Mouse (Mus musculus) liver, embryonic 15.5 days (tissue): ENCODE results near the gene Necap1. TPM values are rescaled to one million over a fixed set of nuclear protein-coding genes. Genes with fewer than 3 reads are reported as not detected.

ENCODE experiments used
- ATAC-seq: fragments of 200-750 bp; cut with Nextera tagmentation; 2 replicates; pipeline ENCODE4 v1.8.0; 2017; ENCODE audit warnings: moderate number of reproducible peaks, mild to moderate bottlenecking, moderate library complexity; ENCODE audit not compliant: insufficient read depth
- H3K27ac ChIP-seq: fragments of 300-500 bp; sonication (generic); replicated peaks from 2 replicates; pipeline ENCODE4 v1.5.1; 2015; ENCODE audit warnings: mild to moderate bottlenecking, inconsistent platforms
- H3K27me3 ChIP-seq: fragments of 300-500 bp; sonication (generic); 2 replicates; pipeline ENCODE4 v1.6.1; 2015; ENCODE audit warnings: mild to moderate bottlenecking, inconsistent platforms
- H3K36me3 ChIP-seq: fragments of 300-500 bp; sonication (generic); replicated peaks from 2 replicates; pipeline ENCODE4 v1.6.1; 2015; ENCODE audit warnings: moderate library complexity, mild to moderate bottlenecking, inconsistent platforms
- H3K4me1 ChIP-seq: fragments of 300-500 bp; sonication (generic); replicated peaks from 2 replicates; pipeline ENCODE4 v1.6.1; 2015; ENCODE audit warnings: inconsistent platforms
- H3K4me2 ChIP-seq: fragments of 300-500 bp; sonication (generic); 2 replicates; pipeline ENCODE4 v1.6.1; 2015; ENCODE audit warnings: moderate library complexity, mild to moderate bottlenecking, inconsistent platforms
- H3K4me3 ChIP-seq: fragments of 300-500 bp; sonication (generic); replicated peaks from 2 replicates; pipeline ENCODE4 v1.5.1; 2015; ENCODE audit warnings: mild to moderate bottlenecking, inconsistent platforms
- H3K9ac ChIP-seq: fragments of 300-500 bp; sonication (generic); 2 replicates; pipeline ENCODE4 v1.6.1; 2015; ENCODE audit warnings: moderate library complexity, mild to moderate bottlenecking, inconsistent platforms
- H3K9me3 ChIP-seq: fragments of 300-500 bp; sonication (generic); replicated peaks from 2 replicates; pipeline ENCODE4 v1.6.1; 2016; ENCODE audit warnings: inconsistent platforms
- WGBS: fragments of 180-500 bp; shearing (Covaris S2); methylation state at CpG from one replicate; pipeline ENCODE4 v1.1.7; 2015; ENCODE audit warnings: mixed read lengths; ENCODE audit not compliant: insufficient replicate concordance; 5-methylcytosine and 5-hydroxymethylcytosine counted together
- polyA plus RNA-seq: library from polyadenylated mRNA; unstranded; fragments of >200 nt; fragmentation: Nextera tagmentation; extraction: Ambion mirVana; gene quantifications from 2 replicates; pipeline ENCODE4 v1.2.1, GENCODE M21; 2015

The Necap1 gene
- 24.2 and 25.8 TPM in 2 replicates for polyA plus RNA-seq

DNA sequence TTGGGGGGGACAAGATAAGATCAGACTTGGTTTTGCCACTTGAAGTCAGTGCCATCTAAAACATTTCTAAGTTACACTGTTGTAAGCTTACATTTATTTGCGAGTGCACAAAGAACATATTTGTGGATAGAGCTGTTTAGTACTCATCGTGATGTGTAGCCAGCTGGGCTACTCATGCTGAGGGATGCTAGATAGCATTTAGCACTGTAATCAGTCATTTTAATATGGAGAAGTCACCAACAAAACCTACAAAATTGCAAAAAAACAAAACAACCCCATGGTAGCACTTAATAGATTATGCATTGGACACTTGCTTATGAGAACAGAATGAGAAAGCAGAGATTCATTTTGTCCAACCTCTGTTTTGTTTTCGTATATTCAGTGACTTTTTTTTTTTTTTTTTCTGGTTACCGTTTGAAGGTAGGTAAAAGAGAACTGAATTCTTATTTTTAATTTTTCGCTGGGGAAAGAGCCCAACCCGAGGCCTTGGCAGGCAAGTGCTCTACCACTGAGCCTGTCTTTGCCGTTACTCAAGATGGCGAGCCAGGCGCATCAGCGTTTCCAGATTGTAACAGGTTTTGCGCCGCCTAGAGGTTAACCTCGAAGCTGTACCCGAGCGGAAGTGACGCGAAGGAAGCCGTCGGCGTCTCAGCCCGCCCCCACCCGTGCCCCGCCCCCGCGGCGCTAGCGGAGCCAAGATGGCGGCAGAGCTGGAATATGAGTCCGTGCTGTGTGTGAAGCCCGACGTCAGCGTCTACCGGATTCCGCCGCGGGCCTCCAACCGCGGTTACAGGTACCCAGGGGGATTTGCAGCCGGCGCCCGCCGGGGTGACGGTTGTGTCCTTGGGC is at the start of gene Necap1:
Gene Necap1 (plus strand): TSS at position 604 of the 849 bp plus-strand sequence.
- H3K4me2 ChIP-seq: peak within 1 kb of the TSS; percentile 73
- WGBS: 7% methylated on average over 43 of the region's 43 CpGs
- no peaks in the 10 kb centered on the region for H3K9me3 ChIP-seq
- H3K4me3 ChIP-seq: peak within 1 kb of the TSS; percentile 97
- H3K4me1 ChIP-seq: peaks cover 42% of the 10 kb centered on the region
- peak; percentile 94 for ATAC-seq
- peak within 1 kb of the TSS; percentile 84 for H3K27ac ChIP-seq
- peak within 1 kb of the TSS; percentile 84 for H3K9ac ChIP-seq
- H3K36me3 ChIP-seq: peaks cover 26% of the 10 kb centered on the region
- no peaks in the 10 kb centered on the region for H3K27me3 ChIP-seq

DNA sequence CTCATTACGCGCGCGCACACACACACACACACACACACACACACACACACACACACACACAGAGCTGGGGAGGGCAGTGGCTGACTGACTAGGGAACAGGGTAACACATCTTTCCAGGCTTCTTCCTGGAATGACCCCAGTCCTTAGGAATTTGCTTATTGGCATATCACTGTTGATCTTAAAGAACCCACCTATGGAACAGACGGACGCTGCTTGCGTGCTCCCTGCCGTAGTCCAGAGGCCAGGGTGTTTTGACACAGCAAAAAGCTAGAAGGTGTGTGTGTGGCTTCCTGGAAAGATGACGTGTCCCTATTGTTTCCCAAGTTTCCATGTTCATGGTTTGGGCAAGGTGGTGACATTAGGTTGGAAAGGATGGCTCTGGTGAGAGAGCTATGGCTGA is 49.1 kb upstream of the Necap1 start:
- ATAC-seq: no peak
- Histone ChIP-seq H3K27ac (no peak overlapping the region), H3K4me3 (no peak overlapping the region), H3K9ac (no peak overlapping the region), H3K4me2 (no peak overlapping the region), H3K4me1 (peaks cover 69% of the 10 kb centered on the region), H3K36me3 (peaks cover 12% of the 10 kb centered on the region), H3K9me3 (no peaks in the 10 kb centered on the region), H3K27me3 (peaks cover 14% of the 10 kb centered on the region)
- 89% methylated on average over 9 of the region's 9 CpGs for WGBS

DNA sequence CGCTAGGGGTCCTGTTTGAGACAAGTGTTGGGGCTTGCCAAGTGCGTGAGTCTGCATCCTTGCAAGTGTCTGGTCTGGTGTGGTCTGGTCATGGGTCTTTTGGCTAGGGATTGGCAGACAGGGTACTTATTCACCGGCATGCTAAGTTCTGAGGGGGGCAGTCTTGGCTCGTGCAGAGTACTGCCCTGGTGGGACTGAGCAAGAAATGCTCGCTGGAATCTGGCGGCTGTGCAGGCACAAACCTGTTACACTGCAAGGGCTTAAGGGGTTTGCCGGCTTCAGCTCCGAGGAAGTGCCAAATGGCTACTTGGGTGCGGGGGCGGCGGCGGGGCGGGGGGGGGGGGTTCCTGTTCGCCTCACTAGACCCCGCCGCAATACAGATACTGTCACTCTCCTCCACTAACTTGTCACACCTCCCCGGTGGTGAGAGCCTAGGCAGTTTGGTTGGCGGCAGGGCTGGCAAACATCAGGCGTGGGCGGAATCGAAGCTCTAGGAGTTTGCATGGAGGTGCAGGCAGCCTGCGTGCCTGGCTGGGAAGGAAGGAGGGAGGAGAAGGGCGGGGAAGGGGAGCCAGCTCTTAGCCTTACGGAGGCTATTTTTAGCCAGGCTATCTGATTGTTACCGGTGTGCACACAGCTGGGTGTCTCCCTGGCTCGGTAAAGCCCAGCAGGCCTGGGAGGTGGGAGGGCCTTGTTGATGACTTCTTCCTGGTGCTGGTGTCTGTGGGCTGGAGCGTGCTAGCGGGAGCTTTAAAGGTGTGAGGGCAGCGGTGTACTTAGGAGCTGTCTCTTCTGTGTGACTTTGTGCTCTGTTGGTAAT is 48.1 kb upstream of the Necap1 start:
- peak; percentile 97 for ATAC-seq
- Histone ChIP-seq H3K4me1 (peaks cover 60% of the 10 kb centered on the region), H3K4me2 (peak overlapping the region; percentile 89), H3K4me3 (peak overlapping the region; percentile 54), H3K9ac (peak overlapping the region; percentile 50), H3K9me3 (no peaks in the 10 kb centered on the region), H3K27me3 (peaks cover 4% of the 10 kb centered on the region), H3K36me3 (peaks cover 18% of the 10 kb centered on the region), H3K27ac (peak overlapping the region; percentile 80)
- 7% methylated on average over 29 of the region's 29 CpGs for WGBS

DNA sequence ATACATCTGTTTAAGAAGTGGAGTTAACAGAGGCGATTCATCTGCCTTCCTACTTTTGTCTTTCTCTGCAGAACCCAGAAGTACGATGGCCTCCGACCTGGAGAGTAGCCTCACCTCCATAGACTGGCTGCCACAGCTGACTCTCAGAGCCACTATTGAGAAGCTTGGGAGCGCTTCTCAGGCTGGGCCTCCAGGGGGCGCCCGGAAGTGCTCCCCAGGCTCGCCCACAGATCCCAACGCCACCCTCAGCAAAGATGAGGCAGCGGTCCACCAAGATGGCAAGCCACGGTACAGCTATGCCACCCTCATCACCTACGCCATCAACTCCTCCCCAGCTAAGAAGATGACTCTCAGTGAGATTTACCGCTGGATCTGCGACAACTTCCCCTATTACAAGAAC is 46.2 kb upstream of the Necap1 start:
- no peak overlapping the region for H3K27ac ChIP-seq
- H3K9me3 ChIP-seq: no peaks in the 10 kb centered on the region
- no peak overlapping the region for H3K4me2 ChIP-seq
- H3K27me3 ChIP-seq: no peaks in the 10 kb centered on the region
- peaks cover 45% of the 10 kb centered on the region for H3K4me1 ChIP-seq
- no peak overlapping the region for H3K9ac ChIP-seq
- peaks cover 27% of the 10 kb centered on the region for H3K36me3 ChIP-seq
- H3K4me3 ChIP-seq: no peak overlapping the region
- WGBS: 41% methylated on average over 13 of the region's 13 CpGs
- no peak for ATAC-seq

DNA sequence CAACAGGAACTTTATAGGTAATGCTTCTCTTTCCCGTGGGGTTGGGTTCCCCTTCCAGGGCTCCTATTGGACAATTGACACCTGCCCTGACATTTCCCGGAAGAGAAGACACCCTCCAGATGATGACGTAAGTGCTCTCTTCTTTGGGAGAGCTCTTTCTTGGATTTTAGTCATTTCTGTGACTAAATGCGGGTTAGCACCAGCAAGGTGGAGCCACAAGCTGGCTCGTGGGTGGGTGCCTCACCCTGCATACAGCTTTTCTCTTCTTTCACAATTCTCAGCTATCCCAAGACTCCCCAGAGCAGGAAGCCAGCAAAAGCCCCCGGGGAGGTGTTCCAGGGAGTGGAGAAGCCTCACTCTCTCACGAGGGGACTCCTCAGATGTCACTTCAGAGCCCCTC is 41.4 kb upstream of the Necap1 start:
- WGBS: 69% methylated on average over 7 of the region's 7 CpGs
- H3K4me3 ChIP-seq: no peak overlapping the region
- H3K9ac ChIP-seq: no peak overlapping the region
- H3K27me3 ChIP-seq: no peaks in the 10 kb centered on the region
- H3K9me3 ChIP-seq: no peaks in the 10 kb centered on the region
- no peak overlapping the region for H3K27ac ChIP-seq
- no peak overlapping the region for H3K4me2 ChIP-seq
- H3K36me3 ChIP-seq: peaks cover 67% of the 10 kb centered on the region
- no peak for ATAC-seq
- peaks cover 5% of the 10 kb centered on the region for H3K4me1 ChIP-seq

DNA sequence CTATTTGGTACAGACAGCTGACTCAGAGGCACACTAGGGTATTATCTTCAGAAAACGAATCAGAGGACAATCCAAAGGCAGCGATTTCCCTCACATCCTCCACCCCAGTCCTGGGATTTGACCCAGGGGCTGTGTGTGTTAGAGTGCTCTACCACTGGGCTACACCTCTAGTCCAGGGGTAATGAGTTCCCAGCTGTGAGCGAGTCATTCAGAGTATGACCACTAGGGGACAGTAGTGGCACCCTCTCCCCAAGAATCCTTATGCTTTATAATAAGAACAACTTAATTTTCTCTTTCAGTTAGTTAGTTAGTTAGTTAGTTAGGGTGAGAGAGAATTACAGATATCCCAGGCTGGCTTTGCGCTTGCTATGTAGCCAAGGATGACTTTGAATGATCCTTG is 39.9 kb upstream of the Necap1 start:
- no peak overlapping the region for H3K4me2 ChIP-seq
- H3K4me1 ChIP-seq: no peaks in the 10 kb centered on the region
- no peak overlapping the region for H3K4me3 ChIP-seq
- no peak for ATAC-seq
- 50% methylated on average over 4 of the region's 4 CpGs for WGBS
- no peaks in the 10 kb centered on the region for H3K9me3 ChIP-seq
- H3K9ac ChIP-seq: no peak overlapping the region
- H3K36me3 ChIP-seq: peaks cover 74% of the 10 kb centered on the region
- no peak overlapping the region for H3K27ac ChIP-seq
- no peaks in the 10 kb centered on the region for H3K27me3 ChIP-seq

DNA sequence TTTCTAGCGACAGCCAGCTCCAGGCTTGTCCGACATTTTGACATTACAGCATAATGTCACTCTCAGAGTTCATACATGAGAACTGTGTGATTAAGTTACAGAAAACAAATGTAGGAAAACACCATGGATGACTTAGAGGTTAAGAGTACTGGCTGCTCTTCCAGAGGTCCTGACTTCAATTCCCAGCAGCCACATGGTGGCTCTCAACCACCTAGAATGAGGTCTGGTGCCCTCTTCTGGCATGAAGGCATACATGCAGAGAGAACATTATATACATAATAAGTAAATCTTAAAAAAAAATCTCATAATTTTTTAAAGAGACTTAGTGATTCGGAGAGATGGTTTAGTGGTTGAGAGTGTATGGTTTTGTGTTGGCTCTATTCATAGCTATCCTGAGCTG is 37.3 kb upstream of the Necap1 start:
- no peaks in the 10 kb centered on the region for H3K9me3 ChIP-seq
- H3K4me1 ChIP-seq: no peaks in the 10 kb centered on the region
- H3K4me2 ChIP-seq: no peak overlapping the region
- WGBS: 89% methylated on average over 3 of the region's 3 CpGs
- no peak overlapping the region for H3K4me3 ChIP-seq
- no peak overlapping the region for H3K27ac ChIP-seq
- peaks cover 78% of the 10 kb centered on the region for H3K36me3 ChIP-seq
- no peaks in the 10 kb centered on the region for H3K27me3 ChIP-seq
- no peak overlapping the region for H3K9ac ChIP-seq
- no peak for ATAC-seq

DNA sequence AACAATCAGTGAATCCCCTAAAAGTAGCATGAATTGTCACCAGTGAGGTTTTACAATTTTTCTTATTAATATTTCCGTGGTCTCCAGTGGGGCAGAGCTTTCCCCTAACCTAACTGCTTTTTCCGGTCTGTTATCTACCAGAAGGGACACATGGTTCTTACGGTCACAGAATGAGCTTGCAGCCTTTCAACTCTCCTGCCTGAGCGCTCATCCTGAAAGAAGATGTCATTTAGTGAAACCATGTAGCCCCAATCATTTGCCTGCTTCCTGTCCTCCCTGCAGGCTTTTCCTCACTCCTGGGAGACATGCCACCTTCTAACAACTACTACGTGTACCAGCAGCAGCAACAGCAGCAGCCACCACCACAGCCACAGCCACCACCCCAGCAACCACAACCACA is 36.7 kb upstream of the Necap1 start:
- H3K4me1 ChIP-seq: no peaks in the 10 kb centered on the region
- no peak overlapping the region for H3K9ac ChIP-seq
- no peak overlapping the region for H3K4me3 ChIP-seq
- H3K27me3 ChIP-seq: no peaks in the 10 kb centered on the region
- H3K9me3 ChIP-seq: no peaks in the 10 kb centered on the region
- no peak for ATAC-seq
- H3K36me3 ChIP-seq: peaks cover 78% of the 10 kb centered on the region
- 73% methylated on average over 5 of the region's 5 CpGs for WGBS
- no peak overlapping the region for H3K27ac ChIP-seq
- no peak overlapping the region for H3K4me2 ChIP-seq

DNA sequence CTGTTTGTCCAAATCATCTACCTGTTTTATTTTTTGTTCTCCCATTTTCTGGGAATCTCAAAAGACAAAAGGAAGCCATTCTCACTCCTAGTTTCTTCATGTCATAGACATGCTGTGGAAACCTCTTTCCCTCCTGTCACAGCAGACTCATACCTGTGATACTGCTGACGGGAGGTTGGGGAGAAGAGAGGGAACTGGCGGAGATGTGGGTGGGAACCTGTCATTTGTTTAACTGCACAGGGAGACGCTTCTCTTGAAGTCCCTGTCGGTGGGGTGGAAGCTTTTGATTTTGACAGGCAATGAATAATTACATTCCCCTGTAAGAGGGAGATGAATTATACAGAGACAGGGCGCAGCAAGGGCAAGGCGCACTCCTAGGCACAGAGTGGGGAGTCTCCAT is 30.5 kb upstream of the Necap1 start:
- H3K4me3 ChIP-seq: no peak overlapping the region
- H3K4me2 ChIP-seq: no peak overlapping the region
- no peaks in the 10 kb centered on the region for H3K9me3 ChIP-seq
- H3K9ac ChIP-seq: no peak overlapping the region
- no peak for ATAC-seq
- no peaks in the 10 kb centered on the region for H3K27me3 ChIP-seq
- no peak overlapping the region for H3K27ac ChIP-seq
- peaks cover 38% of the 10 kb centered on the region for H3K36me3 ChIP-seq
- no peaks in the 10 kb centered on the region for H3K4me1 ChIP-seq
- 78% methylated on average over 6 of the region's 6 CpGs for whole genome bisulfite sequencing

DNA sequence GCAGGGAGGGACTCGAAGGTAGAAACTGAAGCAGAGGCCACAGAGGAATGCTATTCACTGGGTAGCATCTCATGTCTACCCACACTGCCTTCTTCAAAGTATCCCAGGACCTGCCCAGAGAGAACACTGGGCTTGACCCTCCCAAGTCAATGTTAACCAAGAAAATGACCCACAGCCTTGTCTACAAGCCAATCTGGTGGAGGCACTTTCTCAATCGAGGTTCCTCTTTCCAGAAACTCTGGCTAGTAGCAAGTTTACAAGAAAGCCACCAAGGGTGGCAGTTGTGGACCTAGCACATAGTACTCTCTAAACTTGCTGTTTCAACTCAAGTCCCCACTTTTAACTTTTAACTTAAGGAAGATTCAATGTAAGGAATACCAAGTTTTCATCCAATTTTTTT is 21.6 kb upstream of the Necap1 start:
- WGBS: 23% methylated on average over 2 of the region's 2 CpGs
- no peaks in the 10 kb centered on the region for H3K27me3 ChIP-seq
- H3K9me3 ChIP-seq: no peaks in the 10 kb centered on the region
- no peak overlapping the region for H3K4me3 ChIP-seq
- H3K4me1 ChIP-seq: no peaks in the 10 kb centered on the region
- H3K36me3 ChIP-seq: no peaks in the 10 kb centered on the region
- no peak overlapping the region for H3K9ac ChIP-seq
- H3K4me2 ChIP-seq: no peak overlapping the region
- no peak overlapping the region for H3K27ac ChIP-seq
- ATAC-seq: no peak

DNA sequence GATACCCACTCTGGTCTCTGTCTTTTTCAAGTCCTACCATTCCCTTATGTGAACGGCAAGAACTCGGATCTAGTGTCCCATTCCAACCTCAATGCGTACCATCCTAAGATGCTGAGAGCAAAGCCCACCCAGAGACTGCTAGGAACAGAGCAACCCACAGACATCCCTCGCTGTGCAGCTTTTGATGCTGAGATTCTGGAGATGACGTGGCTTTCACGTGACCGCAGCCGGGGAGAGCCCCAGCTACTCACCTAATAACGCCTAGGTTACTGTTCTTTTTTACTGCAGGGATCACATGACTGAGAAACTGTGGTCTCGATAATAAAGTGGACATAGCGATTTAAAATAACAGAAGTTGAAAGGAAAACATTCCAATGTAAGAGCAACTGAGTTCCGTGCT is 19.7 kb upstream of the Necap1 start:
- ATAC-seq: no peak
- Histone ChIP-seq H3K27me3 (no peaks in the 10 kb centered on the region), H3K36me3 (no peaks in the 10 kb centered on the region), H3K4me2 (no peak overlapping the region), H3K9me3 (no peaks in the 10 kb centered on the region), H3K27ac (no peak overlapping the region), H3K4me3 (no peak overlapping the region), H3K9ac (no peak overlapping the region), H3K4me1 (no peaks in the 10 kb centered on the region)
- WGBS: 71% methylated on average over 12 of the region's 12 CpGs
